Mouse (Mus musculus): Measurements from ENCODE around the gene Nol3.

Nol3 gene

GRCm38 (mm10) chr8:105263244-105263912 lies 12.6 kb upstream of the Nol3 start:
- DNase-seq (ENCODE audit: low read depth, low spot score) = no peak

GRCm38 (mm10) chr8:105264024-105264982 lies 11.6 kb upstream of the Nol3 start, which contains the start of the genes Tradd and Fbxl8:
Gene Tradd, minus strand, starts transcription at chr8:105264609.
Gene Fbxl8, plus strand, starts transcription at chr8:105264648.
- DNase-seq (ENCODE audit: low read depth, low spot score) = no peak

- DNase-seq (ENCODE audit: low read depth, low spot score) = no peak
Measured at GRCm38 (mm10) chr8:105265128-105265527, 10.8 kb upstream of the Nol3 start.

GRCm38 (mm10) chr8:105266775-105267174 lies 9.2 kb upstream of the Nol3 start:
- no peak for DNase-seq (ENCODE audit: low read depth, low spot score)

- DNase-seq (ENCODE audit: low read depth, low spot score) = no peak
Measured at GRCm38 (mm10) chr8:105268342-105269074, 7.4 kb upstream of the Nol3 start.

- DNase-seq (ENCODE audit: low read depth, low spot score) = no peak
Measured at GRCm38 (mm10) chr8:105269075-105269458, 6.9 kb upstream of the Nol3 start.

- no peak for DNase-seq (ENCODE audit: low read depth, low spot score)
Measured at GRCm38 (mm10) chr8:105269461-105269947, 6.4 kb upstream of the Nol3 start, which contains the start of gene Hsf4. Gene Hsf4, plus strand, starts transcription at chr8:105269801.

- no peak for DNase-seq (ENCODE audit: low read depth, low spot score)
Measured at GRCm38 (mm10) chr8:105270101-105270915, 5.6 kb upstream of the Nol3 start.

GRCm38 (mm10) chr8:105270916-105271186 lies 5.1 kb upstream of the Nol3 start:
- no peak for DNase-seq (ENCODE audit: low read depth, low spot score)

GRCm38 (mm10) chr8:105275387-105275786 lies 553 bp upstream of the Nol3 start:
- DNase-seq (ENCODE audit: low read depth, low spot score) = no peak

- no peak for DNase-seq (ENCODE audit: low read depth, low spot score)
Measured at GRCm38 (mm10) chr8:105276292-105277120, 566 bp downstream of the Nol3 start.

GRCm38 (mm10) chr8:105278911-105279334 lies 3.0 kb downstream of the Nol3 start:
- DNase-seq (ENCODE audit: low read depth, low spot score) = no peak

GRCm38 (mm10) chr8:105280567-105280966 lies 4.6 kb downstream of the Nol3 start:
- no peak for DNase-seq (ENCODE audit: low read depth, low spot score)

- no peak for DNase-seq (ENCODE audit: low read depth, low spot score)
Measured at GRCm38 (mm10) chr8:105281821-105282220, 5.9 kb downstream of the Nol3 start.

- no peak for DNase-seq (ENCODE audit: low read depth, low spot score)
Measured at GRCm38 (mm10) chr8:105282239-105282638, 6.3 kb downstream of the Nol3 start.

GRCm38 (mm10) chr8:105283074-105283473 lies 7.1 kb downstream of the Nol3 start:
- DNase-seq (ENCODE audit: low read depth, low spot score) = no peak

GRCm38 (mm10) chr8:105285514-105285913 lies 9.6 kb downstream of the Nol3 start:
- no peak for DNase-seq (ENCODE audit: low read depth, low spot score)

GRCm38 (mm10) chr8:105286907-105287306 lies 11.0 kb downstream of the Nol3 start:
- no peak for DNase-seq (ENCODE audit: low read depth, low spot score)

- no peak for DNase-seq (ENCODE audit: low read depth, low spot score)
Measured at GRCm38 (mm10) chr8:105288231-105288630, 12.3 kb downstream of the Nol3 start.

Measured in embryo, embryonic 11.5 days (tissue).